In genomic region chr6:127921996-127922395, GRCm38 (mm10) we compare ENCODE assay signal across 23 mouse cellular contexts. TPM values are rescaled to one million over a fixed set of nuclear protein-coding genes. Genes with fewer than 3 reads are reported as not detected.
"Had no signal": no experiment of that assay in that cellular context is flagged by ENCODE, and none has a peak within 500 bp of the region (broad histone marks: within the 10 kb centered on the region; RNA-seq: fewer than 3 reads in every experiment).

No protein-coding gene starts in this region.

- H3K27me3 ChIP-seq: intestine, embryonic 15.5 days; limb, embryonic 15.5 days had no signal

- H3K9ac ChIP-seq: heart, embryonic 12.5 days; hindbrain, embryonic 12.5 days; hindbrain, embryonic 14.5 days; intestine, embryonic 15.5 days; limb, embryonic 13.5 days; limb, embryonic 15.5 days had no signal

- H3K36me3 ChIP-seq: heart, embryonic 10.5 days; heart, embryonic 12.5 days; hindbrain, embryonic 10.5 days; intestine, embryonic 15.5 days had no signal

- H3K9me3 ChIP-seq: heart, embryonic 10.5 days; heart, embryonic 12.5 days; hindbrain, embryonic 10.5 days; hindbrain, embryonic 12.5 days; intestine, embryonic 15.5 days; limb, embryonic 13.5 days; limb, embryonic 15.5 days had no signal

- H3K27ac ChIP-seq: heart, embryonic 10.5 days; hindbrain, embryonic 10.5 days; hindbrain, embryonic 12.5 days; hindbrain, embryonic 14.5 days; intestine, embryonic 15.5 days; limb, embryonic 13.5 days; limb, embryonic 15.5 days had no signal

- H3K4me2 ChIP-seq: heart, embryonic 12.5 days; hindbrain, embryonic 12.5 days; hindbrain, embryonic 14.5 days; intestine, embryonic 15.5 days; limb, embryonic 13.5 days; limb, embryonic 15.5 days had no signal

- H3K4me3 ChIP-seq: heart, embryonic 10.5 days; heart, embryonic 12.5 days; hindbrain, embryonic 10.5 days; hindbrain, embryonic 12.5 days; intestine, embryonic 15.5 days; limb, embryonic 13.5 days; limb, embryonic 15.5 days had no signal

- H3K4me1 ChIP-seq: intestine, embryonic 15.5 days had no signal

- ATAC-seq: hindbrain, embryonic 16.5 days; inflammation-experienced regulatory T-cells, adult 6 months; intestine, embryonic 15.5 days; intestine, postnatal 0 days had no signal

- DNase-seq: gastrocnemius, postnatal 25 days; heart, adult 18-20 months; heart, postnatal 10 days; heart, postnatal 4 days; kidney, adult 18-20 months; kidney, adult 8-10 months; kidney, postnatal 10 days; kidney, postnatal 25 days; kidney, postnatal 4 days; layer of hippocampus, adult 9-11 months; layer of hippocampus, postnatal 36 days; left cerebral cortex, postnatal 4 days had no signal

RNA-seq across cellular contexts. Expression of gene Tspan11, which starts 34.6 kb away (rescaled TPM):
- polyA plus RNA-seq: inflammation-experienced regulatory T-cells, adult 6 months had no signal
